Mouse (Mus musculus): ENCODE measurements around the gene Fam81b. TPM values are rescaled to one million over a fixed set of nuclear protein-coding genes. Genes with fewer than 3 reads are reported as not detected.

Fam81b gene
- polyA plus RNA-seq, 1 experiment from 2014 or later: 2.3 TPM

DNA sequence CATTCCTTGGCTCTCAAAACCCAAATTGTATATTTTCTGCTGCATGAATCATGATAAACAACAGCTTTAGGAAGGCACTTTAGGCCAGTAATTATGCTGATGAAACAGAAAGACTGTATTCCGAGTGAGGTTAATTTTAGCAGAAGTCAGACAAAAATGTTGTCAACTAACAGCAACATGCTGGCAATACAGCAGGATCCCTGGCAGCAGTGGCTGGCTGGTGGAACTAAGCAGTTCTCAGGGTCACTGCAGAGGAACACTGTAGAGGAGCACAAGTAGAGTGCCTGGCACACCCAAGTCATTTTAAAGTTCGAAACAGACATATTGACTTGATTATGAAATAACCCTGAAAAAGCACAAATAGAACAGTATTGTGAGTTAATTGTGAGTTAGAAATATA lies 2.8 kb downstream of the Fam81b start:
- H3K27me3 ChIP-seq (ENCODE audit: control insufficient read depth, insufficient read depth, low read length): no peaks in the 10 kb centered on the region
- H3K4me3 ChIP-seq (ENCODE audit: low read depth, low read length): no peak overlapping the region
- ATAC-seq (ENCODE audit: low FRiP score) (no peak), DNase-seq (ENCODE audit: low spot score) (no peak)
- H3K4me1 ChIP-seq (replicated peaks; ENCODE audit: control insufficient read depth, insufficient read depth, low read length): no peaks in the 10 kb centered on the region
- WGBS: 84% methylated on average over 2 of the region's 2 CpGs
- H3K9me3 ChIP-seq (ENCODE audit: control insufficient read depth, low read length): no peaks in the 10 kb centered on the region
- no peak overlapping the region for H3K4me2 ChIP-seq (replicated peaks; ENCODE audit: low read depth, low read length)
- no peak overlapping the region for H3K27ac ChIP-seq (ENCODE audit: low read depth, low read length)
- no peaks in the 10 kb centered on the region for H3K36me3 ChIP-seq (ENCODE audit: control insufficient read depth, insufficient read depth, low read length)
- H3K9ac ChIP-seq (ENCODE audit: low read depth, low read length): no peak overlapping the region

DNA sequence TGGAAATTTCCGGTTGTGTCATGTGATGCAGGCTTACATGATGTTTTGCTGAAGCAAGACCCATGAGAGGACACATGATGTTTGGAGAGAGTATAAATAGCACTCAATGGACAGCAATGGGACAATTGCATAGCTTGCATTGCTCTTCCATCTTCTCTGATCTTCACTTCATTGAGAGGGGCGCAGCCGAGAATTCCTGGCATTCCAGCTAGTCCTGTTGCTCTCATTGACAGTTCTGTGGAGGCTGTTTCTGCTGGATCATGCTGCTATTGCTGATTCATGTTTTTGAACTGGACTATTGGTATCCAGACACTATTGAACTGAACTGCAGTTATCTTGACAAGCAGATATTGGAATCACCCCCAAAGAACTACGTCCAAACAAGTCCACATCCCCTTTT lies 12.8 kb downstream of the Fam81b start:
- ATAC-seq (ENCODE audit: low FRiP score) (no peak), DNase-seq (ENCODE audit: low spot score) (no peak)
- H3K9me3 ChIP-seq (ENCODE audit: control insufficient read depth, low read length): no peaks in the 10 kb centered on the region
- no peaks in the 10 kb centered on the region for H3K27me3 ChIP-seq (ENCODE audit: control insufficient read depth, insufficient read depth, low read length)
- H3K4me2 ChIP-seq (replicated peaks; ENCODE audit: low read depth, low read length): no peak overlapping the region
- 75% methylated on average over 4 of the region's 4 CpGs for WGBS
- H3K27ac ChIP-seq (ENCODE audit: low read depth, low read length): no peak overlapping the region
- H3K36me3 ChIP-seq (ENCODE audit: control insufficient read depth, insufficient read depth, low read length): no peaks in the 10 kb centered on the region
- no peak overlapping the region for H3K9ac ChIP-seq (ENCODE audit: low read depth, low read length)
- H3K4me1 ChIP-seq (replicated peaks; ENCODE audit: control insufficient read depth, insufficient read depth, low read length): no peaks in the 10 kb centered on the region
- H3K4me3 ChIP-seq (ENCODE audit: low read depth, low read length): no peak overlapping the region

DNA sequence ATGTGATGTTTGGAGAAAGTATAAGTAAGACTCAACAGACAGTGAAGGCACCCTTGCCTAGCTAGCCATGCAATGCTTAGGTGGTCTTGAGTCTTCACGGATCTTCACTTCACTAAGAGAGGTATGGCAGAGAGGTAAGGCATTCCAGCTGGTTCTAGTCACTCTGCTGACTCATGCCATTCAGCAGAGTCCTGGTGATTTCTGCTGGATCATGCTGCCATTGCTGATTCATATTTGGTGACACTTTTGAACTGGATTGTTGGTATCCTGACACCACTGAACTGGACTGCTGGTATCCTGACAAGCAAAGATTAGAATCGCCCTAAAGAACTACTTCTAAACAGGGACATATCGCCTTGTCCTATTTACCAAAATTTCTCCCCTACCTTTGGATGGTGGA lies 20.3 kb downstream of the Fam81b start:
- 94% methylated on average over 3 of the region's 3 CpGs for WGBS
- Histone ChIP-seq H3K9me3 (ENCODE audit: control insufficient read depth, low read length) (no peaks in the 10 kb centered on the region), H3K4me1 (replicated peaks; ENCODE audit: control insufficient read depth, insufficient read depth, low read length) (no peaks in the 10 kb centered on the region), H3K4me2 (replicated peaks; ENCODE audit: low read depth, low read length) (no peak overlapping the region), H3K9ac (ENCODE audit: low read depth, low read length) (no peak overlapping the region), H3K4me3 (ENCODE audit: low read depth, low read length) (no peak overlapping the region), H3K36me3 (ENCODE audit: control insufficient read depth, insufficient read depth, low read length) (no peaks in the 10 kb centered on the region), H3K27me3 (ENCODE audit: control insufficient read depth, insufficient read depth, low read length) (no peaks in the 10 kb centered on the region), H3K27ac (ENCODE audit: low read depth, low read length) (no peak overlapping the region)
- no peak for DNase-seq (ENCODE audit: low spot score)
- no peak for ATAC-seq (ENCODE audit: low FRiP score)

DNA sequence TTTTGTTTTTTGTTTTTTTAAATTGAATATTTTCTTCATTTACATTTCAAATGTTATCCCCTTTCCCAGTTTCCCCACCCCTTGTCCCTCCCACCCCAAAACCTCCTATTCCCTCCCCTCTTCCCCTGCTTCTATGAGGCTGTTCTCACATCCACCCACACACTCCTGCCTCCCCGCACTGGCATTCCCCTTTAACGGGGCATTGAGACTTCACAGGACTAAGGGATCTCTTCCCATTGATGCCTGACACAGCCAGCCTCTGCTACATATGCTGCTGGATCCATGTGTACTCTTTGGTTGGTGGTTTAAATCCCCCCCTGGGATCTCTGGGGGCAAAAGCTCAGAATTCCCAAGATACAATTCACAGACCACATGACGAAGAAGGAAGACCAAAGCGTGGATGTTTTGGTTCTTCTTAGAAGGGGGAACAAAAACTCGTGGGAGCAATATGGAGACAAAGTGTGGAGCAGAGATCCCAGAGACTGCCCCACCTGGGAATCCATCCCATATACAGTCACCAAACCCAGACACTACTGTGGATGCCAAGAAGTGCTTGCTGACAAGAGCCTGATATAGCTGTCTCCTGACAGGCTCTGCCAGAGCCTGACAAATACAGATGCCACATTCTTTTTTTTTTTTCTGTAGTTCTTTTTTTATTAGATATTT lies 40.4 kb downstream of the Fam81b start:
- H3K4me2 ChIP-seq (replicated peaks; ENCODE audit: low read depth, low read length): no peak overlapping the region
- H3K27ac ChIP-seq (ENCODE audit: low read depth, low read length): no peak overlapping the region
- H3K4me1 ChIP-seq (replicated peaks; ENCODE audit: control insufficient read depth, insufficient read depth, low read length): no peaks in the 10 kb centered on the region
- no peaks in the 10 kb centered on the region for H3K9me3 ChIP-seq (ENCODE audit: control insufficient read depth, low read length)
- H3K9ac ChIP-seq (ENCODE audit: low read depth, low read length): no peak overlapping the region
- H3K36me3 ChIP-seq (ENCODE audit: control insufficient read depth, insufficient read depth, low read length): no peaks in the 10 kb centered on the region
- no peak overlapping the region for H3K4me3 ChIP-seq (ENCODE audit: low read depth, low read length)
- 83% methylated on average over 5 of the region's 5 CpGs for WGBS
- ATAC-seq (ENCODE audit: low FRiP score) (no peak), DNase-seq (ENCODE audit: low spot score) (no peak)
- no peaks in the 10 kb centered on the region for H3K27me3 ChIP-seq (ENCODE audit: control insufficient read depth, insufficient read depth, low read length)

DNA sequence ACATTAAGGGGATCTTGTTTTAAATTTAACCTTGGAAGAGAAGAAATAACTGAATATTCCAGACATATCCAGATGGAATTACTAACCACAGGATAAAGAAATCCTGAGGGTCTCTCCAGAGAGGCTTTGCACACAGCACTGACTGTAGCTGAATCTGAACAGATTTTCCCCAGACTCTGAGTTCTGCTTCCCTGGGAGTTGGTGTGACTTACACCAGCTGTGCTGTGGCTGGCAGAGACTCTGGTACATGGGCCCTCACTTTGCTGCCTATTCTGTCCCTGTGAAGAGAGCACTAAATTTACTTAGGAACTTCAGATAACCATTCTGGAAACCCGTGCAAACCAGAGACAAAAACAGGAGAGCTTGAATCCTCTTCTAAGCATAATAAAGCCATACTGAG lies 46.1 kb downstream of the Fam81b start:
- ATAC-seq (ENCODE audit: low FRiP score): no peak
- H3K36me3 ChIP-seq (ENCODE audit: control insufficient read depth, insufficient read depth, low read length): no peaks in the 10 kb centered on the region
- no peak overlapping the region for H3K9ac ChIP-seq (ENCODE audit: low read depth, low read length)
- H3K9me3 ChIP-seq (ENCODE audit: control insufficient read depth, low read length): no peaks in the 10 kb centered on the region
- H3K4me3 ChIP-seq (ENCODE audit: low read depth, low read length): no peak overlapping the region
- H3K4me1 ChIP-seq (replicated peaks; ENCODE audit: control insufficient read depth, insufficient read depth, low read length): no peaks in the 10 kb centered on the region
- 66% methylated on average over 1 of the region's 1 CpGs for WGBS
- no peaks in the 10 kb centered on the region for H3K27me3 ChIP-seq (ENCODE audit: control insufficient read depth, insufficient read depth, low read length)
- no peak overlapping the region for H3K4me2 ChIP-seq (replicated peaks; ENCODE audit: low read depth, low read length)
- no peak overlapping the region for H3K27ac ChIP-seq (ENCODE audit: low read depth, low read length)
- no peak for DNase-seq (ENCODE audit: low spot score)

DNA sequence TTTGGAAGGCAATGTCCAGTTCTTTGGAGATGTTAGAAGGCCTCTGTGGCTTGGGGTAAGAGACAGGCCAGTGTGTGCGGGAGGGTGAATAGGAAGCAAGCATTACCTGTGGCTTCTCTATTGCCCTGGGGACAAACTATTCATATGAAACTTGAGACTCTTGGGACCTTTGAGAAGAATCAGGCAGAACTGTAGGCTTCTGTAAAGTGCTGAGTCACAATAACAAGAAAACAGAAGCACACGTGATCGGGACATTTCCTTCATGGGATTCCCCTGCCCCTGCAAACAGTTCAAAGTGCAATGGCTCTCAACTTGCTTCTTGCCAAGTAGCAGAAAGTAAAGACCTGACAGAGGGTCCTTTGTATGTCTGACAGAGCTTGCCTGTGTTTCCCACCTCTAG lies 48.5 kb downstream of the Fam81b start:
- no peak for DNase-seq (ENCODE audit: low spot score)
- Histone ChIP-seq H3K9me3 (ENCODE audit: control insufficient read depth, low read length) (no peaks in the 10 kb centered on the region), H3K4me2 (replicated peaks; ENCODE audit: low read depth, low read length) (no peak overlapping the region), H3K9ac (ENCODE audit: low read depth, low read length) (no peak overlapping the region), H3K4me1 (replicated peaks; ENCODE audit: control insufficient read depth, insufficient read depth, low read length) (no peaks in the 10 kb centered on the region), H3K36me3 (ENCODE audit: control insufficient read depth, insufficient read depth, low read length) (no peaks in the 10 kb centered on the region), H3K27me3 (ENCODE audit: control insufficient read depth, insufficient read depth, low read length) (no peaks in the 10 kb centered on the region), H3K4me3 (ENCODE audit: low read depth, low read length) (no peak overlapping the region), H3K27ac (ENCODE audit: low read depth, low read length) (no peak overlapping the region)
- ATAC-seq (ENCODE audit: low FRiP score): no peak
- WGBS: 83% methylated on average over 3 of the region's 3 CpGs

DNA sequence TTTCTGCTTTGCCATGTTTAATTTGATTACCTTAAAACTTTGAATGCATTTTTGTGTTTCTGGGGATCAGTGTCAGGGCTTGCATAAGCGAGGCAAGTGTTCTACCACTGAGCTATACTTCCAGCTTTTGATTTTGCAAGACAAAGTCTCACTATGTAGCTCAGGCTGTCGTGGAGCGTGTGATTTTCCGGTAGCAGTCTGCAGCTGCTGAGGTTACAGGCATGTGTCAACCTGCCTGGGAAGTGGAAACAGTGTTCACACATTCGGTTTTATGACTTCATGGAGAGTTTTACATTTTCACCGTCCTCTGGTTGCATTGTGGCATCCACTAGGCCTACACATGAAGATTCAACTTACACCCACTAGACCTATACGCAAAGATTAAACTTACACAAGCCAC lies 54.8 kb downstream of the Fam81b start:
- Histone ChIP-seq H3K27ac (ENCODE audit: low read depth, low read length) (no peak overlapping the region), H3K27me3 (ENCODE audit: control insufficient read depth, insufficient read depth, low read length) (no peaks in the 10 kb centered on the region), H3K4me1 (replicated peaks; ENCODE audit: control insufficient read depth, insufficient read depth, low read length) (no peaks in the 10 kb centered on the region), H3K9me3 (ENCODE audit: control insufficient read depth, low read length) (no peaks in the 10 kb centered on the region), H3K36me3 (ENCODE audit: control insufficient read depth, insufficient read depth, low read length) (no peaks in the 10 kb centered on the region), H3K9ac (ENCODE audit: low read depth, low read length) (no peak overlapping the region), H3K4me2 (replicated peaks; ENCODE audit: low read depth, low read length) (no peak overlapping the region), H3K4me3 (ENCODE audit: low read depth, low read length) (no peak overlapping the region)
- WGBS: 81% methylated on average over 7 of the region's 7 CpGs
- DNase-seq (ENCODE audit: low spot score) (no peak), ATAC-seq (ENCODE audit: low FRiP score) (no peak)

DNA sequence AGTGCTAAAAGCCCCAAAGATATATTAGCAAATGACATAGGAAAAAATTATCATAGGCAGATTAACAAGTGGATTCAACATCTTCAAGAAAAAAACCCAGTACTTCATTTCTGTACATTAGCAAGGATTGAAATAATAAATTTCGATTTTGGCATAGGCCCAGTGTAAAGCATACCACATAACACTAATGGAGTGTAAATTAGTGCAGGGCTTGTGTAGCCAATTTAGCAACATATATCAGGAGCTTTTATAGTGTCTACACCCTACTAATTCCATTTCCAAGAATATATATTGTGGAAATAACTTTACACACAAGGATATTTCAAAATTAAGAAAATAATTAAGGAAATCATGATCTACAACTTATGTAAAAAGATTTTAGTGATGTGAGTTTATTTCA lies 55.8 kb downstream of the Fam81b start:
- Histone ChIP-seq H3K27me3 (ENCODE audit: control insufficient read depth, insufficient read depth, low read length) (no peaks in the 10 kb centered on the region), H3K9ac (ENCODE audit: low read depth, low read length) (no peak overlapping the region), H3K4me2 (replicated peaks; ENCODE audit: low read depth, low read length) (no peak overlapping the region), H3K4me1 (replicated peaks; ENCODE audit: control insufficient read depth, insufficient read depth, low read length) (no peaks in the 10 kb centered on the region), H3K4me3 (ENCODE audit: low read depth, low read length) (no peak overlapping the region), H3K27ac (ENCODE audit: low read depth, low read length) (no peak overlapping the region), H3K9me3 (ENCODE audit: control insufficient read depth, low read length) (no peaks in the 10 kb centered on the region), H3K36me3 (ENCODE audit: control insufficient read depth, insufficient read depth, low read length) (no peaks in the 10 kb centered on the region)
- ATAC-seq (ENCODE audit: low FRiP score) (no peak), DNase-seq (ENCODE audit: low spot score) (no peak)
- WGBS: 84% methylated on average over 1 of the region's 1 CpGs

DNA sequence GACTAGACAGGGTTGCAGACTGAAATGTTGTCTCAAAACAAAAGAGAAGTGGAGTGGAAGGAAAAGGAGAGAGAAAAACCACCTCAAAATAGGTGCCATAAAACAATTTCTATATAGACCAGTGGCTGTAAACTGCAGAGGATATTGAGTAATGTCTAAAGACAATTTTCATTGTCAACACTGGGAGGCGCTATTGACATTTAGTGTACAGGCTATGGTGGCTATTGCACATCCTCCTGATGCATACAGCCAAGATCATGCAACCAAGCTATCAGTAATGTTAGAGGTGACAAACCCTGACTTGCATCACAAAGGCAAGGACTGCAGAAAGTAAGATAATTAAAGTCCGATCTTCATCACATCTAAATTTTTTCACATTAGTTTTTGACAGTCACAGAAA lies 89.5 kb downstream of the Fam81b start:
- no peaks in the 10 kb centered on the region for H3K27me3 ChIP-seq (ENCODE audit: control insufficient read depth, insufficient read depth, low read length)
- ATAC-seq (ENCODE audit: low FRiP score): peak; percentile 59; the same call in 1 of the 2 replicates
- no peak overlapping the region for H3K4me3 ChIP-seq (ENCODE audit: low read depth, low read length)
- WGBS: 47% methylated on average over 2 of the region's 2 CpGs
- no peak overlapping the region for H3K4me2 ChIP-seq (replicated peaks; ENCODE audit: low read depth, low read length)
- H3K4me1 ChIP-seq (replicated peaks; ENCODE audit: control insufficient read depth, insufficient read depth, low read length): no peaks in the 10 kb centered on the region
- DNase-seq (ENCODE audit: low spot score): peak; percentile 13
- no peak overlapping the region for H3K9ac ChIP-seq (ENCODE audit: low read depth, low read length)
- no peak overlapping the region for H3K27ac ChIP-seq (ENCODE audit: low read depth, low read length)
- no peaks in the 10 kb centered on the region for H3K9me3 ChIP-seq (ENCODE audit: control insufficient read depth, low read length)
- no peaks in the 10 kb centered on the region for H3K36me3 ChIP-seq (ENCODE audit: control insufficient read depth, insufficient read depth, low read length)

Data from hindbrain, embryonic 11.5 days (tissue).